Mouse (Mus musculus) limb, embryonic 12.5 days (tissue): ENCODE data around the gene Bri3bp. TPM values are rescaled to one million over a fixed set of nuclear protein-coding genes. Genes with fewer than 3 reads are reported as not detected.

ENCODE experiments used
- ATAC-seq: fragments of 200-750 bp; cut with Nextera tagmentation; 2 replicates; pipeline ENCODE4 v1.8.0; 2017; ENCODE audit warnings: low read depth, moderate TSS enrichment; ENCODE audit not compliant: insufficient number of reproducible peaks, insufficient read depth, low FRiP score, low TSS enrichment
- H3K27ac ChIP-seq: fragments of 300-500 bp; sonication (generic); 2 replicates; pipeline ENCODE4 v1.5.1; 2016; ENCODE audit warnings: mild to moderate bottlenecking, moderate library complexity
- H3K27me3 ChIP-seq: fragments of 300-500 bp; sonication (generic); 2 replicates; pipeline ENCODE4 v1.6.1; 2016; ENCODE audit warnings: mild to moderate bottlenecking, moderate library complexity
- H3K36me3 ChIP-seq: fragments of 300-500 bp; sonication (generic); 2 replicates; pipeline ENCODE4 v1.6.1; 2016; ENCODE audit warnings: mild to moderate bottlenecking, moderate library complexity
- H3K4me1 ChIP-seq: fragments of 300-500 bp; sonication (generic); replicated peaks from 2 replicates; pipeline ENCODE4 v1.6.1; 2016
- H3K4me2 ChIP-seq: fragments of 300-500 bp; sonication (generic); 2 replicates; pipeline ENCODE4 v1.6.1; 2016; ENCODE audit warnings: mild to moderate bottlenecking, moderate library complexity
- H3K4me3 ChIP-seq: fragments of 300-500 bp; sonication (generic); replicated peaks from 2 replicates; pipeline ENCODE4 v1.5.1; 2016; ENCODE audit warnings: mild to moderate bottlenecking
- H3K9ac ChIP-seq: fragments of 300-500 bp; sonication (generic); replicated peaks from 2 replicates; pipeline ENCODE4 v1.6.1; 2016; ENCODE audit warnings: mild to moderate bottlenecking, moderate library complexity
- H3K9me3 ChIP-seq: fragments of 300-500 bp; sonication (generic); 2 replicates; pipeline ENCODE4 v1.6.1; 2016; ENCODE audit warnings: mild to moderate bottlenecking, moderate library complexity
- WGBS: fragments of 180-500 bp; shearing (Covaris S2); methylation state at CpG from one replicate; pipeline ENCODE4 v1.1.7; 2016; 5-methylcytosine and 5-hydroxymethylcytosine counted together
- microRNA-seq: library from miRNA; unstranded; fragments of <30 nt; microRNA quantifications from one replicate; pipeline ENCODE4, GENCODE M21; 2017
- polyA plus RNA-seq: library from polyadenylated mRNA; unstranded; fragments of >200 nt; fragmentation: Nextera tagmentation; extraction: Ambion mirVana; gene quantifications from 2 replicates; pipeline ENCODE4 v1.2.1, GENCODE M21; 2016

Bri3bp gene
- polyA plus RNA-seq, 1 experiment from 2014 or later: 40.7 TPM

- H3K9ac ChIP-seq: no peak overlapping the region
- no peaks in the 10 kb centered on the region for H3K9me3 ChIP-seq
- no peak overlapping the region for H3K4me3 ChIP-seq
- H3K27ac ChIP-seq: no peak overlapping the region
- H3K4me2 ChIP-seq: no peak overlapping the region
- peaks cover 61% of the 10 kb centered on the region for H3K36me3 ChIP-seq
- no peaks in the 10 kb centered on the region for H3K4me1 ChIP-seq
- ATAC-seq: no peak
- no peaks in the 10 kb centered on the region for H3K27me3 ChIP-seq
- WGBS: 66% methylated on average over 11 of the region's 11 CpGs
Measured at GRCm38 (mm10) chr5:125504692-125505091, 63.3 kb downstream of the Bri3bp start.

- H3K4me3 ChIP-seq: no peak overlapping the region
- H3K36me3 ChIP-seq: peaks cover 61% of the 10 kb centered on the region
- H3K27ac ChIP-seq: no peak overlapping the region
- H3K4me1 ChIP-seq: no peaks in the 10 kb centered on the region
- no peaks in the 10 kb centered on the region for H3K27me3 ChIP-seq
- H3K4me2 ChIP-seq: no peak overlapping the region
- 88% methylated on average over 15 of the region's 15 CpGs for WGBS
- no peak overlapping the region for H3K9ac ChIP-seq
- H3K9me3 ChIP-seq: no peaks in the 10 kb centered on the region
- no peak for ATAC-seq
Measured at GRCm38 (mm10) chr5:125505968-125506367, 64.6 kb downstream of the Bri3bp start.

DNA sequence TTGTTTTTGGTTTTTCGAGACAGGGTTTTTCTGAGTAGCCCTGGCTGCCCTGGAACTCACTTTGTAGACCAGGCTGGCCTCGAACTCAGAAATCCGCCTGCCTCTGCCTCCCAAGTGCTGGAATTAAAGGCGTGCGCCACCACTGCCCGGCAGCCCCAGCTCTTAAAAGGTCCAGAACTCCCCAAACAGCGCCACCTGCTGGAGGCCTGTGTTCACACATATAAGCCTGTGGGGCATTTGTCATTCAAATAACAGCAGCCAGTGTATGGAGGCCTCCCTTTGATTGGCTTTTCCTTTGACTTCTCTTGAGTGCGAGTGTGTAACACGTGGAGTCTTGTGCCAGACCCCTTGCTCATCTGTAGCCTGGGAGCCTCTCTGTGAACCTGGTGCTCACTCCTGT, 66.2 kb downstream of the Bri3bp start:
- Histone ChIP-seq H3K27me3 (no peaks in the 10 kb centered on the region), H3K27ac (no peak overlapping the region), H3K36me3 (peaks cover 75% of the 10 kb centered on the region), H3K4me3 (no peak overlapping the region), H3K9ac (no peak overlapping the region), H3K4me1 (no peaks in the 10 kb centered on the region), H3K9me3 (no peaks in the 10 kb centered on the region), H3K4me2 (no peak overlapping the region)
- 90% methylated on average over 9 of the region's 9 CpGs for WGBS
- ATAC-seq: no peak

GRCm38 (mm10) chr5:125508006-125508405, 66.6 kb downstream of the Bri3bp start:
- WGBS: 89% methylated on average over 10 of the region's 10 CpGs
- Histone ChIP-seq H3K4me3 (no peak overlapping the region), H3K9me3 (no peaks in the 10 kb centered on the region), H3K4me1 (no peaks in the 10 kb centered on the region), H3K4me2 (no peak overlapping the region), H3K9ac (no peak overlapping the region), H3K27me3 (no peaks in the 10 kb centered on the region), H3K36me3 (peaks cover 78% of the 10 kb centered on the region), H3K27ac (no peak overlapping the region)
- ATAC-seq: no peak

- H3K36me3 ChIP-seq: peaks cover 81% of the 10 kb centered on the region
- ATAC-seq: no peak
- H3K27ac ChIP-seq: no peak overlapping the region
- H3K9ac ChIP-seq: no peak overlapping the region
- 46% methylated on average over 5 of the region's 5 CpGs for WGBS
- H3K4me1 ChIP-seq: no peaks in the 10 kb centered on the region
- H3K4me3 ChIP-seq: no peak overlapping the region
- H3K27me3 ChIP-seq: no peaks in the 10 kb centered on the region
- no peaks in the 10 kb centered on the region for H3K9me3 ChIP-seq
- no peak overlapping the region for H3K4me2 ChIP-seq
Measured at GRCm38 (mm10) chr5:125509541-125509940, 68.2 kb downstream of the Bri3bp start.

Small RNAs within 50 kb of the gene (microRNA-seq; reads per million reads assigned to microRNA genes)
- gene Gm27551: not detected

Other genes starting within 250 kb of the Bri3bp start
- 36.0 and 36.5 TPM in 2 replicates for gene Scarb1, start 100.5 kb upstream of the Bri3bp start, polyA plus RNA-seq
- 0.39 and 0.46 TPM in 2 replicates for gene Gm10382, start 52.2 kb upstream of the Bri3bp start, polyA plus RNA-seq
- 1,024 and 1,053 TPM in 2 replicates for gene Ubc, start 51.4 kb upstream of the Bri3bp start, polyA plus RNA-seq
- gene Dhx37, start 7.4 kb upstream of the Bri3bp start, polyA plus RNA-seq: 16.1 and 16.5 TPM in 2 replicates
- 35.7 and 40.1 TPM in 2 replicates for gene Aacs, start 34.2 kb downstream of the Bri3bp start, polyA plus RNA-seq
- 0.13 and 0.19 TPM in 2 replicates for gene Tmem132b, start 90.2 kb downstream of the Bri3bp start, polyA plus RNA-seq